Mouse (Mus musculus) WW6 (cell line): ENCODE data around the gene Tcf7l2.

ENCODE experiments used
- DNase-seq: peaks from one replicate; pipeline ENCODE4 v3.0.0-alpha.2; 2013; ENCODE audit warnings: low read depth, low spot score

The Tcf7l2 gene

DNA sequence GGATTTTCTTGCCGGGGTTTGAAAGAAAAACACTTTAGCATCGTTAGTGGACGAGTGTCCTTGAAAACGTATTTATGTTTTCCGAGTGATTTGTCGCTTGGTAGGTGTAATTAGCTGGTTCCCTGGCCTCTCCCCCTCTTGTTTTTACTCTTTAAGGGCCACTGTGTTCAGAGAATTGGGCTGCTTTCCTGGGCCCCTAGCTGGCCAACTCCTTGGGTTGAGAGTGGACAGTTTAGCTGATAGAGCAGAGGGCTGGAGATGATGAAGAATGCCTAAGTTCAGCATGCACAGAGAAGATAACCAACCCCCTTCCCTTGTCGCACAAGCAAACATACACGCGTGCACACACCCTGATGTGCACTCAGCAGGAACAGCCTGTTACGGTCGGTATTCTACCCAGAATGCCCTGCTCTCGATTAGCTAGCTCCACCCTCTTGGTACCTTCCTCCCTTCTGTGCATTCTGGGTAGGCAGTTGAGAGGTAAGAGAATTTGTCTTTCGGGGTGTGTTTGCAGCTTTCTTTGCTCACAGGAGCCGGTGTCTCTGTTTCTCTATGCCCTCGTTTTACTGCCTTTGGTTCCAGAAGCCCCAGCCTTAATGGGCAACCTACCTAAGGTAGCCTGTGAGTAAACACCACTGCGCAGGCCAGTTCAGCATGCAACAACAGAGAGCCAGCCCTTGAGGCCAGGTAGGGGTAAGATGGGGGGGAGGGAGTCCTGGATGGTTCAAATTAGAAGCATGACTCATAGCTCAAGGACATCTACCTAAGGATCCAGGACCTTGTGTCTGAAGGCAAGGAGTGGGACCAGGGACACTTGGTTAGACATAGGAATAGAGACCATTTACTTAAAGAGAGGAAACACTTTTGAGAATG is 199.9 kb downstream of the Tcf7l2 start:
- DNase-seq: no peak

DNA sequence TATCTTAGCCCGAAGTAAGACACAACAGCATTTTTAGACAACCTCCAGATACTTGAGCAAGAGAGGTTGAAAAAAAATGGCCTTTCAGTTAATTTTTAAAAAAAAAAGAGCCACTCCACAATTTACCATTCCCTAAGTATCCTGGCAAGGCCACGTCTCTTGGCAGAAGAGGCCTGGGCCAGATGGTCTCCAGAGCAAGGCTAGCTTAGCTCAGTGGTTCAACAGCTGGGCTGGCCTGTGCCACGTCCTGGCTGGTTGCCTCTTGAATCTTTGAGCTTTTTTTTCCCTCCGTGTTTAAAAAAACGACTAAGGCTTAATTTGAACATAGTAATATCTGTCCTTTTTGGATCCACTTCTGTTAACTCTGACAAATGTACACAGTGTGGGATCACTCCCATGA is 209.8 kb downstream of the Tcf7l2 start:
- no peak for DNase-seq

DNA sequence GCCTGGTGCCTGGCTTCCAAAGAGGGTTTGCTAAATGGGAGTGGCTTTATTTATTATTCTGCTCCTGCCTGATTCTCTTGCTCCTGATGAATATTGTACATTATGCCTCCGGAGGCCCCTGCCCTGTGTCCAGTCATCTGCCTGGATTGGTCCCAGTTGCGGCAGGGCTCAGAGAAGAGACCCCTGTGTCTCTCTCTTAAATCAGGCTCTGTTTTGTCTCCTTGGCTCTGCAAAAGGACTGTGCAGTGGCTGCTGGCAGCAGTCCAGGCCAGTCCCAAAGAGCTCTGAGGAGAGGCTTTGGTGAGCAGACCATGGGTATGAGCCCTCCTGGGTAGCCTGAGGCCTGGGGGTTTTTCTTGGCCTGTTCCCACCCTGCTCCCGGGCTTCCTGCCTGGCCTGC is 211.6 kb downstream of the Tcf7l2 start:
- DNase-seq: no peak

DNA sequence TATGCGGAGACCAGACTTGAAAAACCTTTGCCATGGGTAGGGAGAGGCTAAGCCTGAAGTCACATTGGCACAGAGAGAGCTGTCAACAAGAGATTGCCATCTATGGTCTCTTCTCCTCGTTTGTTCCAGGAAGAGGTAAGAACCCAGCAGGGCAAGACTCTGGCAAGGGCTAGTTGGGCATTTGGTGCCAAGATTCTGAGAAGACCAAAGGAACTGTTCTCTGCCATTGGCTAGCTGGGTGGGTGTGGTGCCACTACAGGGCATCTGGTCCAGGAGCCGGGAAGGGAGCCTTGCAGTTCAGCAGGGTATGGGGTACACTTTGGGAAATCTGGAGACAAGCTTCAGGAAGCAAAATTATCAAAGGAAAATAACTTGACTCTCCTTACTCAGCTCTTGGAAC is 213.5 kb downstream of the Tcf7l2 start:
- no peak for DNase-seq

DNA sequence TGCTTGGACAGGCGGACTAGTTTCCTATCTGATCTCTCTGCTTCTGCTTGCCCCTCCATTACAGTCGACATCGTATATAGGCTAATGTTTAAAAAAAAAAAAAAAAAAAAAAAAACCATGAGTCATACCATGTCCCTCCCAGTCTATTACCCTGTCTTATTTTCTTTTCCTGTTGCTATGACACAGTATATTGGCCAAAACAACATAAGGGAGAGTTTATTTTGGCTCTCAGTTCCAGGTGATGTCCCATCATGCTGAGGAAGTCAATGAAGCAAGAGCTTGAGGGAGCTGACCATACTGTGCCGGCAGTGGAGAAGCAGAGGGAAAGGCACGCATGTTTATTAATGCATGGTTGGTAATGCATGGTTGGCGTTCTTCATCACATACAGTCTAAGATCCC is 215.1 kb downstream of the Tcf7l2 start:
- DNase-seq: no peak

DNA sequence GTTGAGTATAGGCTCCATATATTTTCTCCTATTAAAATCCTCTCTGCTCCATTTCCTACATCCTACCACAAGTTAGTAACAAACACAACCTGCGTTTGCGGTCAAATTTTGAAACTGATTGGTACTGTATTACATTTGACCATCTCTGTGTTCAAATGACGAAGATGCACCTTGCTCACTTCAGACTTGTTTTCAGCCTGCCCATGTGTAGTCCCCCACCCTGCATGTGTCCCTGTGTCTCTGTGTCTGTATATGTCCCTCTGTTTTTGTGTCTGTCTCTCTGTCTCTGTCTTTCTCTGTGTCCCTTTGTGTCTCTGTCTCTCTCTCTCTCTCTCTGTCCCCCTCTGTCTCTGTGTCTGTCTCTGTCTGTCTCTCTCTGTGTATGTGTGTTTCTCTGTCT is 222.8 kb downstream of the Tcf7l2 start:
- no peak for DNase-seq

DNA sequence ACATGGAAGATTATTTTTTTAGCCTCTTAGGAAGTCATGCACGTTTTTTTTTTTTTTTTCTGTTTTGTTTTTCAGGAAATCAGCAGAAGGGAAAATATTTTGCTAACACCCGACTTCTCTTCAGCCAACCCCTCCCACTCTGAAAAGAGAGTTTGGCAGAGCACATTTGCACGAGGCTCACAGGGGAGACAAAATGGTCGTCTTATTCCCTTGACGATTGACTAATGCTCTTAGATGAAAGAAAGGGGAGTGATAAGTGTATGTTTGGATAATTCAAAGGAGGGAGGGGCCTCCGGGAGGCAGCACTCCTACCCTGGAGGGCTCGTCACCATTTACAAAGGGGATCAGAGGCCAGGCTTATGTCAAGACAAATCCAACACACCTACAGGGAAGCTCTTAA is 224.4 kb downstream of the Tcf7l2 start:
- DNase-seq: no peak

DNA sequence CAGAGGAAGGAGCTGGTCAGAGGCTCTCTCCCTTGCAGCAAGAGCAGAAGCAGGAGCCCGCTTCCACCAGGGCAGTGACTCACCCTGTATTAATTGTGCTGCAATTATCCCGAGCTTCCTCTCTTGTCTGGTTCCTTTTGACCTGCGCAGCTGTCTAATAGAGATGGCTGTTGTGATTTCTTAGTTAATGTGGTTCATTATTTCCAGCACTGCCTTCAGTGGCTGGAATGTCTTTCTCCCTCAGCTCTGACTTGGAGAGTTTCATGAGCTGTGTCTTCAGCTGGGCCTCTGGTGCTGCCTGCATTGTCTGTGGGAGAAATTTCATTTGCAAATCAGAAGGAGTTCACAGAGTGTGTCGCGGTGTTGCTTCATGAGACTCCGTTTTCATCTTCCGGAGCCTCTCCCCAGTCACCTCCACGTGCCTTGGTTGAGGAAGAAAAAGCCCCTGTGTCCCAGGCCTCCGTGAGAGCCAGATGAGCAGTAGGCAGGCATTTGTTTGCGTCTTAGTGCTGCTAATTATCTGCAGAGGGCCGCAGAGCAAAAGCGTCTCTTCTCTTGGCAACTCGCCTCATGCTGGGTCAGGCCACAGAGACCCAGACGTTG is 228.4 kb downstream of the Tcf7l2 start:
- no peak for DNase-seq

DNA sequence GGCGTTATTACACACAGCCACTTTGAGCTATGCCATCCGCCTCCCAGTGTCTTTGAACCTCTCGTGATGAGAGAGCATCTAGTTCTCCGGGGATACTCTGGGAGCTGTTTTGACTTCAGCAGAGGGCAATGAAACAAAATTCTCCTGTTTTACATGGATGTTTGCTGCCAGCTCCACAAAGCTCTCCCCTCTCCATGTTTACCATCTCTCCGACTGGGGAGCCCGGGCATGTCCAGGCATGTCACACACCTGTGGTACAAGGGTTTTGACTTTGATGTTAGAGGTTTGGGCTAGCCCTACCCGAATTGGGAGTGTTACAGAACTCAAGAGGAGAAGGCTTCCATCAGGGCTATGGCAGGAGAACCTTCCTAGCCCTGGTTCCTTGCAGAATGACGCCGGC is 234.5 kb downstream of the Tcf7l2 start:
- no peak for DNase-seq
